Mouse (Mus musculus) limb, embryonic 10.5 days (tissue): Measurements from ENCODE around the gene Zkscan7. TPM values are rescaled to one million over a fixed set of nuclear protein-coding genes. Genes with fewer than 3 reads are reported as not detected.

ENCODE experiments used
- DNase-seq: peaks from one replicate; pipeline ENCODE4 v3.0.0-alpha.2; 2017; ENCODE audit warnings: low spot score
- H3K27ac ChIP-seq: fragments of 300-500 bp; sonication (generic); 2 replicates; pipeline ENCODE4 v1.5.1; 2016; ENCODE audit warnings: mild to moderate bottlenecking
- H3K27me3 ChIP-seq: fragments of 300-500 bp; sonication (generic); 2 replicates; pipeline ENCODE4 v1.6.1; 2016; ENCODE audit warnings: low read depth, mild to moderate bottlenecking; ENCODE audit not compliant: poor library complexity, severe bottlenecking
- H3K36me3 ChIP-seq: fragments of 300-500 bp; sonication (generic); 2 replicates; pipeline ENCODE4 v1.6.1; 2016; ENCODE audit warnings: mild to moderate bottlenecking, moderate library complexity
- H3K4me1 ChIP-seq: fragments of 300-500 bp; sonication (generic); 2 replicates; pipeline ENCODE4 v1.6.1; 2016
- H3K4me3 ChIP-seq: fragments of 300-500 bp; sonication (generic); 2 replicates; pipeline ENCODE4 v1.5.1; 2016; ENCODE audit warnings: mild to moderate bottlenecking, moderate library complexity
- H3K9me3 ChIP-seq: fragments of 300-500 bp; sonication (generic); replicated peaks from 2 replicates; pipeline ENCODE4 v1.6.1; 2016; ENCODE audit warnings: mild to moderate bottlenecking
- WGBS: fragments of 180-500 bp; shearing (Covaris S2); methylation state at CpG from one replicate; pipeline ENCODE4 v1.1.7; 2016; 5-methylcytosine and 5-hydroxymethylcytosine counted together
- polyA plus RNA-seq: library from polyadenylated mRNA; unstranded; fragments of >200 nt; fragmentation: Nextera tagmentation; extraction: Ambion mirVana; gene quantifications from 2 replicates; pipeline ENCODE4 v1.2.1, GENCODE M21; 2016

The Zkscan7 gene
- polyA plus RNA-seq, 1 experiment from 2014 or later: 3.8 TPM

DNA sequence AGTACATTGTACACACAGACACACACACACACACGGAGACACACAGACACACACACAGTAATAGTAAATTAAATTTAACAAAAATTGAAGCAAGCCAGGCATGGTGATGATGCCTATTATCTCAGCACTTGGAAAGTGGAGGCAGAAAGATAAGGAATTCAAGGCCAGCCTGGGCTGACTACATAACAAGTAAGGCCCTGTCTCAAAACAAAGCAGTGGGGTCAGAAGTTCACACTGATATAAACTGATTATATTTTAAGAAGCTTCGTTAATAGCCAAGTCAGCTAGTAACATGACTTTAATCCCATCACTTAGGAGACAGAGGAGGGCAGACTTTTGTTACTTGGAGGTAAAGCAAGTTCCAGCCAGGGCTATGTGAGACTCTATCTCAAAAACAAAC, 21.8 kb upstream of the Zkscan7 start:
- no peak for DNase-seq
- H3K9me3 ChIP-seq: peaks cover 2% of the 10 kb centered on the region; the same call in 1 of the 2 replicates
- H3K27ac ChIP-seq: no peak overlapping the region
- no peaks in the 10 kb centered on the region for H3K27me3 ChIP-seq
- H3K4me3 ChIP-seq: no peak overlapping the region
- H3K36me3 ChIP-seq: peaks cover 48% of the 10 kb centered on the region
- peaks cover 8% of the 10 kb centered on the region for H3K4me1 ChIP-seq
- WGBS: 90% methylated on average over 2 of the region's 2 CpGs

DNA sequence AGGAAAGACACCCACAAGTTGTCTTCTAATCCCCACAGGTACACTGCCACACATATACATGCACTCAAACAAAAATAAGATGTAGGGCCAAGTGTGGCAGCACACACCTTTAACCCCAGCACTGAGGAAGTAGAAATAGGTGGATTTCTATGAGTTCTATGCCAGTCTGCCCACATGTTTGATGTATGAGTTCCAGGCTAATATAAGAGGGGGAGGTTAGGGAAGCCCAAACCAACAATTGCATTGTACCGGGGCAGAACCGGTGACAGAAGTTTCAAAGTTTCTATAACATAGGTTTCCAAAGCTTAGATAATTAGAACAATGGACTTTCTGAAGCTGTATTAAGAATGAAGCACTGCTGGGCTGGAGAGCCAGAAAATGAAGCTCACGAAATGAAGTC, 20.6 kb upstream of the Zkscan7 start:
- Histone ChIP-seq H3K4me1 (peaks cover 8% of the 10 kb centered on the region), H3K4me3 (peak overlapping the region; percentile 86), H3K36me3 (peaks cover 37% of the 10 kb centered on the region), H3K9me3 (peaks cover 2% of the 10 kb centered on the region; the same call in 1 of the 2 replicates), H3K27ac (no peak overlapping the region), H3K27me3 (no peaks in the 10 kb centered on the region)
- no peak for DNase-seq
- WGBS: 68% methylated on average over 3 of the region's 3 CpGs

GRCm38 (mm10) chr9:122865697-122866166, 19.8 kb upstream of the Zkscan7 start, which contains the start of gene Zfp445:
Gene Zfp445 (minus strand): TSS chr9:122866006.
- peak; percentile 90 for DNase-seq
- Histone ChIP-seq H3K27ac (peak within 1 kb of the TSS; percentile 96), H3K36me3 (peaks cover 28% of the 10 kb centered on the region), H3K9me3 (no peaks in the 10 kb centered on the region), H3K4me1 (peaks cover 8% of the 10 kb centered on the region), H3K4me3 (peak within 1 kb of the TSS; percentile 86), H3K27me3 (no peaks in the 10 kb centered on the region)
- WGBS: under 1% methylated on average over 34 of the region's 34 CpGs

DNA sequence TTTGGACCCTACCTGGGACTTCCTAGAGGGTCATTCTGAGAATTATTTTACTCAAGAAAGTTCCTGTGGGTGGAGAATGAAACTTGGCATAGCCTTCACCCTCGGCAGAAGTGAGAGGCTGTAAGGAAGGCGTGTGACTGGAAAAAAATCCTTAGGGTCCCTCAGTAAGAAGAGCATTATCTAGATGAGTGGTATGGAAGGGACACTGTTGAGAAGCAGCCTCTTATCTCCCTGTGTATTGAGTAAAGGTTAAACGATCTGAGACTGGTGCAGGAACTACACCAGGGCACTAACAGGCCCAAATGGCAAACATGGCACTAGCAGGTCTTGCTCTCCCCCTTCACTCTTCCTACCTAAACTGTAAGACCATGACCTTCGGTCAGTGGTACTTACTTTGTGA, 19.3 kb upstream of the Zkscan7 start:
- Histone ChIP-seq H3K9me3 (no peaks in the 10 kb centered on the region), H3K27me3 (no peaks in the 10 kb centered on the region), H3K4me3 (peak overlapping the region; percentile 86), H3K27ac (peak overlapping the region; percentile 96), H3K4me1 (peaks cover 8% of the 10 kb centered on the region), H3K36me3 (peaks cover 23% of the 10 kb centered on the region)
- no peak for DNase-seq
- 90% methylated on average over 4 of the region's 4 CpGs for WGBS

GRCm38 (mm10) chr9:122872595-122872994, 12.9 kb upstream of the Zkscan7 start:
- no peak overlapping the region for H3K27ac ChIP-seq

DNA sequence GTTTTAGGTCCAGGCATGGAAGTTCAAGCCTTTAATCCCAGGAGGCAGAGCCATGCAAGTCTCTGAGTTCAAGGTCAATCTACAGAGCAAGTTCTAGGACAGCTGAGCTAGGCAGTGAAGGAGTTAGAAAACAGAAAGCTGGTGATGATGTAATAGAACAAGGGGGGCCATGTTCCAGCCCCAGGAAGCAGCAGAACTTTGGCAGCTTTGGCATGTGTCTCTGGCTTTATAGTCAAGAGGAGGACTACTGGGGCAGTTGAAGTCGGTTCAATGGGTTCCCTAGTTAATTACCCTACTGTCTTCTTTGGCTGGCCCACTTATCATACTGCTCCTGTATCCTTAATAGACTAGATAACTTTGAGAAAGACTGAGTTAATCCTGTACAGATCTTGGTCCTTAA, 10.8 kb upstream of the Zkscan7 start:
- no peaks in the 10 kb centered on the region for H3K9me3 ChIP-seq
- H3K4me1 ChIP-seq: no peaks in the 10 kb centered on the region
- DNase-seq: no peak
- no peak overlapping the region for H3K4me3 ChIP-seq
- H3K27ac ChIP-seq: no peak overlapping the region
- H3K27me3 ChIP-seq: no peaks in the 10 kb centered on the region
- no peaks in the 10 kb centered on the region for H3K36me3 ChIP-seq
- 72% methylated on average over 1 of the region's 1 CpGs for WGBS

More at GRCm38 (mm10) chr9:122872595-122872994, 12.9 kb upstream of the Zkscan7 start:
- Histone ChIP-seq H3K9me3 (no peaks in the 10 kb centered on the region), H3K27me3 (no peaks in the 10 kb centered on the region), H3K4me1 (no peaks in the 10 kb centered on the region), H3K36me3 (no peaks in the 10 kb centered on the region), H3K4me3 (no peak overlapping the region)
- 93% methylated on average over 4 of the region's 4 CpGs for WGBS
- no peak for DNase-seq

DNA sequence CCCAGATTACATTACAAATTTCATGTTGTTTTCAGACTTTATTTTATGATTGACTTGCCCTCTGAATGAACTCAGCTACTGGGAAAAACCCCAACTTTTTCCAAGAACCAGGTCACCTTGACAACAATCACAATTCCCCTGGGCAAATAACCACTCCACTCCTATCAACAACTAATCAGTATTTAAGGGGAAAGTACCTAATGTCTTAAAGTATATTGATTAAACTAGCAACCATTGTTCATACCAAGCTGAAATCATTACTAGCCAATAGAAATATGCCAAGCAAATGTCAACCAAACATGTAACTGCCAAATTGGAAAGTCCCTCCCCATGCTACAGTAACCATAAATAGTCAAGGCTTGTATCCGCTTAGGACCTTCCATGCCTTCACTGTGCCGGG, 10.3 kb upstream of the Zkscan7 start:
- Histone ChIP-seq H3K27ac (no peak overlapping the region), H3K4me1 (no peaks in the 10 kb centered on the region), H3K36me3 (no peaks in the 10 kb centered on the region), H3K4me3 (no peak overlapping the region), H3K9me3 (no peaks in the 10 kb centered on the region), H3K27me3 (no peaks in the 10 kb centered on the region)
- 90% methylated on average over 2 of the region's 2 CpGs for WGBS
- DNase-seq: no peak

GRCm38 (mm10) chr9:122886372-122887179, 1.1 kb downstream of the Zkscan7 start:
- Histone ChIP-seq H3K4me1 (peaks cover 11% of the 10 kb centered on the region), H3K36me3 (0 out of 2 replicates have a peak, but pooled peaks cover 4% of the 10 kb centered on the region), H3K9me3 (no peaks in the 10 kb centered on the region), H3K27ac (peak overlapping the region; percentile 91), H3K27me3 (no peaks in the 10 kb centered on the region), H3K4me3 (peak overlapping the region; percentile 82)
- peak; percentile 74 for DNase-seq
- 7% methylated on average over 54 of the region's 54 CpGs for WGBS

DNA sequence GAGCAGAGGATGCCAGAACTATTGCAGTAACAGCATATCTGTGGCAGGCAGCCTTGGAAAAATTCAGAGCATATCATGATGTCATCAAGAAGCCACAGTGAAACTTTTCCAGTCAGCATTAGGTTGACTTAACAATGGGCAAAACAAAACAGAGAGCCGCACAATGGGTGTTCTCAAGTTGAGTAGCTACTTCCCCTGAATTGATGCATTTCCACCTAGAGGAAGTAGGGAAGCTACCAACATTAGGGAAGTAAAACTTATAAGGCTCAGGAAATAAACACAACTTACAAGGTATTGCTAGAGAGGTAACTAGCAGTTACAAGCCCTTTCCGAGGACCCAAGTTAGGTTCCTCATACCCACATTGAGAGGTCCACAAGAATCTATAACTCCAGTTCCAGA, 15.6 kb downstream of the Zkscan7 start:
- H3K27me3 ChIP-seq: no peaks in the 10 kb centered on the region
- H3K4me1 ChIP-seq: peaks cover 9% of the 10 kb centered on the region
- DNase-seq: no peak
- H3K27ac ChIP-seq: no peak overlapping the region
- WGBS: 93% methylated on average over 2 of the region's 2 CpGs
- peaks cover 11% of the 10 kb centered on the region for H3K36me3 ChIP-seq
- H3K9me3 ChIP-seq: no peaks in the 10 kb centered on the region
- no peak overlapping the region for H3K4me3 ChIP-seq

- Histone ChIP-seq H3K27me3 (no peaks in the 10 kb centered on the region), H3K27ac (peak overlapping the region; percentile 88)
- WGBS: 16% methylated on average over 32 of the region's 32 CpGs
These were observed 17.4 kb downstream of the Zkscan7 start for GRCm38 (mm10) chr9:122902717-122903535.

GRCm38 (mm10) chr9:122922436-122922835, 37.0 kb downstream of the Zkscan7 start:
- Histone ChIP-seq H3K27ac (peak overlapping the region; percentile 99), H3K27me3 (no peaks in the 10 kb centered on the region), H3K4me1 (peaks cover 5% of the 10 kb centered on the region), H3K4me3 (peak overlapping the region; percentile 90), H3K9me3 (no peaks in the 10 kb centered on the region), H3K36me3 (peaks cover 32% of the 10 kb centered on the region)
- no peak for DNase-seq
- 22% methylated on average over 3 of the region's 3 CpGs for WGBS

More at GRCm38 (mm10) chr9:122902717-122903535, 17.4 kb downstream of the Zkscan7 start:
- peak overlapping the region; percentile 62 for H3K4me3 ChIP-seq
- peak; percentile 81 for DNase-seq
- 0 out of 2 replicates have a peak, but pooled peaks cover under 1% of the 10 kb centered on the region for H3K9me3 ChIP-seq
- H3K36me3 ChIP-seq: peaks cover 27% of the 10 kb centered on the region
- H3K4me1 ChIP-seq: peaks cover 9% of the 10 kb centered on the region

GRCm38 (mm10) chr9:122922936-122923381, 37.5 kb downstream of the Zkscan7 start, which contains the start of gene Zfp105:
Gene Zfp105 (plus strand): TSS chr9:122923072.
- H3K9me3 ChIP-seq: no peaks in the 10 kb centered on the region
- DNase-seq: peak; percentile 94
- under 1% methylated on average over 43 of the region's 43 CpGs for WGBS
- H3K27ac ChIP-seq: peak within 1 kb of the TSS; percentile 99
- peak within 1 kb of the TSS; percentile 90 for H3K4me3 ChIP-seq
- H3K36me3 ChIP-seq: peaks cover 37% of the 10 kb centered on the region
- H3K4me1 ChIP-seq: peaks cover 5% of the 10 kb centered on the region
- no peaks in the 10 kb centered on the region for H3K27me3 ChIP-seq
